Mouse (Mus musculus): ENCODE measurements around the gene Lrrc8c. TPM values are rescaled to one million over a fixed set of nuclear protein-coding genes. Genes with fewer than 3 reads are reported as not detected.
A peak's percentile ranks its signal among the peaks of the same experiment; 100 is the strongest.

The Lrrc8c gene
- polyA plus RNA-seq, 1 experiment from 2014 or later: 10.1 TPM

GRCm38 (mm10) chr5:105605736-105606135 is 86.5 kb downstream of the Lrrc8c start:
- DNase-seq (ENCODE audit: low spot score): no peak
- no peak overlapping the region for H3K9ac ChIP-seq (ENCODE audit: low read length)
- H3K27me3 ChIP-seq (ENCODE audit: control insufficient read depth, insufficient read depth, low read length): no peaks in the 10 kb centered on the region
- no peak overlapping the region for H3K4me2 ChIP-seq (ENCODE audit: low read depth, low read length, severe bottlenecking)
- no peaks in the 10 kb centered on the region for H3K9me3 ChIP-seq (ENCODE audit: control insufficient read depth, low read length)
- no peak overlapping the region for H3K27ac ChIP-seq (ENCODE audit: low read depth, low read length)
- ATAC-seq (replicated peaks; ENCODE audit: low FRiP score): no peak
- 66% methylated on average over 9 of the region's 9 CpGs for WGBS
- peaks cover 5% of the 10 kb centered on the region; the same call in 1 of the 2 replicates for H3K36me3 ChIP-seq (ENCODE audit: control insufficient read depth, insufficient read depth, low read length)
- no peak overlapping the region for H3K4me3 ChIP-seq (ENCODE audit: low read depth, low read length)
- no peaks in the 10 kb centered on the region for H3K4me1 ChIP-seq (replicated peaks; ENCODE audit: control insufficient read depth, insufficient read depth, low read length)

GRCm38 (mm10) chr5:105609683-105610082 is 90.5 kb downstream of the Lrrc8c start:
- H3K4me3 ChIP-seq (ENCODE audit: low read depth, low read length): no peak overlapping the region
- no peaks in the 10 kb centered on the region for H3K4me1 ChIP-seq (replicated peaks; ENCODE audit: control insufficient read depth, insufficient read depth, low read length)
- no peaks in the 10 kb centered on the region for H3K9me3 ChIP-seq (ENCODE audit: control insufficient read depth, low read length)
- no peak overlapping the region for H3K9ac ChIP-seq (ENCODE audit: low read length)
- ATAC-seq (replicated peaks; ENCODE audit: low FRiP score): peak; percentile 64
- peaks cover 5% of the 10 kb centered on the region; the same call in 1 of the 2 replicates for H3K36me3 ChIP-seq (ENCODE audit: control insufficient read depth, insufficient read depth, low read length)
- H3K27me3 ChIP-seq (ENCODE audit: control insufficient read depth, insufficient read depth, low read length): no peaks in the 10 kb centered on the region
- DNase-seq (ENCODE audit: low spot score): no peak
- 82% methylated on average over 12 of the region's 12 CpGs for WGBS
- H3K4me2 ChIP-seq (ENCODE audit: low read depth, low read length, severe bottlenecking): no peak overlapping the region
- H3K27ac ChIP-seq (ENCODE audit: low read depth, low read length): no peak overlapping the region

GRCm38 (mm10) chr5:105613002-105613401 is 93.8 kb downstream of the Lrrc8c start:
- no peak overlapping the region for H3K4me2 ChIP-seq (ENCODE audit: low read depth, low read length, severe bottlenecking)

GRCm38 (mm10) chr5:105614000-105614399 is 94.8 kb downstream of the Lrrc8c start:
- ATAC-seq (replicated peaks; ENCODE audit: low FRiP score): no peak
- DNase-seq (ENCODE audit: low spot score): no peak
- H3K27ac ChIP-seq (ENCODE audit: low read depth, low read length): no peak overlapping the region

More at GRCm38 (mm10) chr5:105613002-105613401, 93.8 kb downstream of the Lrrc8c start:
- WGBS: 79% methylated on average over 9 of the region's 9 CpGs
- Histone ChIP-seq H3K9ac (ENCODE audit: low read length) (no peak overlapping the region), H3K9me3 (ENCODE audit: control insufficient read depth, low read length) (no peaks in the 10 kb centered on the region), H3K4me1 (replicated peaks; ENCODE audit: control insufficient read depth, insufficient read depth, low read length) (no peaks in the 10 kb centered on the region), H3K36me3 (ENCODE audit: control insufficient read depth, insufficient read depth, low read length) (no peaks in the 10 kb centered on the region; the same call in 1 of the 2 replicates), H3K27ac (ENCODE audit: low read depth, low read length) (no peak overlapping the region), H3K27me3 (ENCODE audit: control insufficient read depth, insufficient read depth, low read length) (no peaks in the 10 kb centered on the region), H3K4me3 (ENCODE audit: low read depth, low read length) (no peak overlapping the region)
- ATAC-seq (replicated peaks; ENCODE audit: low FRiP score) (no peak), DNase-seq (ENCODE audit: low spot score) (no peak)

GRCm38 (mm10) chr5:105614682-105615434 is 95.7 kb downstream of the Lrrc8c start:
- no peak overlapping the region for H3K4me3 ChIP-seq (ENCODE audit: low read depth, low read length)
- H3K9ac ChIP-seq (ENCODE audit: low read length): no peak overlapping the region
- DNase-seq (ENCODE audit: low spot score): no peak
- 85% methylated on average over 9 of the region's 9 CpGs for WGBS
- no peaks in the 10 kb centered on the region for H3K4me1 ChIP-seq (replicated peaks; ENCODE audit: control insufficient read depth, insufficient read depth, low read length)
- no peaks in the 10 kb centered on the region for H3K27me3 ChIP-seq (ENCODE audit: control insufficient read depth, insufficient read depth, low read length)
- no peak for ATAC-seq (replicated peaks; ENCODE audit: low FRiP score)
- H3K4me2 ChIP-seq (ENCODE audit: low read depth, low read length, severe bottlenecking): no peak overlapping the region
- no peaks in the 10 kb centered on the region for H3K36me3 ChIP-seq (ENCODE audit: control insufficient read depth, insufficient read depth, low read length)
- no peaks in the 10 kb centered on the region for H3K9me3 ChIP-seq (ENCODE audit: control insufficient read depth, low read length)
- H3K27ac ChIP-seq (ENCODE audit: low read depth, low read length): no peak overlapping the region

More at GRCm38 (mm10) chr5:105614000-105614399, 94.8 kb downstream of the Lrrc8c start:
- Histone ChIP-seq H3K4me2 (ENCODE audit: low read depth, low read length, severe bottlenecking) (no peak overlapping the region), H3K9me3 (ENCODE audit: control insufficient read depth, low read length) (no peaks in the 10 kb centered on the region), H3K27me3 (ENCODE audit: control insufficient read depth, insufficient read depth, low read length) (no peaks in the 10 kb centered on the region), H3K36me3 (ENCODE audit: control insufficient read depth, insufficient read depth, low read length) (no peaks in the 10 kb centered on the region; the same call in 1 of the 2 replicates), H3K4me1 (replicated peaks; ENCODE audit: control insufficient read depth, insufficient read depth, low read length) (no peaks in the 10 kb centered on the region), H3K9ac (ENCODE audit: low read length) (no peak overlapping the region), H3K4me3 (ENCODE audit: low read depth, low read length) (no peak overlapping the region)
- 44% methylated on average over 5 of the region's 5 CpGs for WGBS

GRCm38 (mm10) chr5:105615871-105616454 is 96.8 kb downstream of the Lrrc8c start:
- no peak overlapping the region for H3K4me2 ChIP-seq (ENCODE audit: low read depth, low read length, severe bottlenecking)
- 72% methylated on average over 7 of the region's 7 CpGs for WGBS
- ATAC-seq (replicated peaks; ENCODE audit: low FRiP score): no peak

GRCm38 (mm10) chr5:105616538-105616937 is 97.3 kb downstream of the Lrrc8c start:
- no peak for ATAC-seq (replicated peaks; ENCODE audit: low FRiP score)
- no peaks in the 10 kb centered on the region for H3K36me3 ChIP-seq (ENCODE audit: control insufficient read depth, insufficient read depth, low read length)
- no peaks in the 10 kb centered on the region for H3K27me3 ChIP-seq (ENCODE audit: control insufficient read depth, insufficient read depth, low read length)
- 83% methylated on average over 5 of the region's 5 CpGs for WGBS
- no peak overlapping the region for H3K4me2 ChIP-seq (ENCODE audit: low read depth, low read length, severe bottlenecking)
- no peak overlapping the region for H3K27ac ChIP-seq (ENCODE audit: low read depth, low read length)
- no peak overlapping the region for H3K9ac ChIP-seq (ENCODE audit: low read length)
- H3K4me3 ChIP-seq (ENCODE audit: low read depth, low read length): no peak overlapping the region
- no peaks in the 10 kb centered on the region for H3K9me3 ChIP-seq (ENCODE audit: control insufficient read depth, low read length)
- DNase-seq (ENCODE audit: low spot score): no peak
- no peaks in the 10 kb centered on the region for H3K4me1 ChIP-seq (replicated peaks; ENCODE audit: control insufficient read depth, insufficient read depth, low read length)

More at GRCm38 (mm10) chr5:105615871-105616454, 96.8 kb downstream of the Lrrc8c start:
- no peak overlapping the region for H3K9ac ChIP-seq (ENCODE audit: low read length)
- no peak overlapping the region for H3K4me3 ChIP-seq (ENCODE audit: low read depth, low read length)
- no peaks in the 10 kb centered on the region for H3K9me3 ChIP-seq (ENCODE audit: control insufficient read depth, low read length)
- no peak for DNase-seq (ENCODE audit: low spot score)
- H3K4me1 ChIP-seq (replicated peaks; ENCODE audit: control insufficient read depth, insufficient read depth, low read length): no peaks in the 10 kb centered on the region
- H3K36me3 ChIP-seq (ENCODE audit: control insufficient read depth, insufficient read depth, low read length): no peaks in the 10 kb centered on the region
- H3K27me3 ChIP-seq (ENCODE audit: control insufficient read depth, insufficient read depth, low read length): no peaks in the 10 kb centered on the region
- no peak overlapping the region for H3K27ac ChIP-seq (ENCODE audit: low read depth, low read length)

GRCm38 (mm10) chr5:105618510-105618909 is 99.3 kb downstream of the Lrrc8c start:
- H3K27me3 ChIP-seq (ENCODE audit: control insufficient read depth, insufficient read depth, low read length): no peaks in the 10 kb centered on the region
- no peak overlapping the region for H3K27ac ChIP-seq (ENCODE audit: low read depth, low read length)
- H3K9me3 ChIP-seq (ENCODE audit: control insufficient read depth, low read length): no peaks in the 10 kb centered on the region
- ATAC-seq (replicated peaks; ENCODE audit: low FRiP score) (no peak), DNase-seq (ENCODE audit: low spot score) (no peak)
- no peak overlapping the region for H3K4me2 ChIP-seq (ENCODE audit: low read depth, low read length, severe bottlenecking)
- H3K9ac ChIP-seq (ENCODE audit: low read length): no peak overlapping the region
- no peaks in the 10 kb centered on the region for H3K36me3 ChIP-seq (ENCODE audit: control insufficient read depth, insufficient read depth, low read length)
- H3K4me3 ChIP-seq (ENCODE audit: low read depth, low read length): no peak overlapping the region
- H3K4me1 ChIP-seq (replicated peaks; ENCODE audit: control insufficient read depth, insufficient read depth, low read length): no peaks in the 10 kb centered on the region
